12 mouse cellular contexts compared by ENCODE assay signal in genomic region chr4:150590621-150591282, GRCm38 (mm10).
DNase-seq lines count a peak whose midpoint lies in the region; ATAC-seq lines count a peak whose summit lies in the region.
"Had no signal": no experiment of that assay in that cellular context is flagged by ENCODE, and none has a peak within 500 bp of the region (broad histone marks: within the 10 kb centered on the region; RNA-seq: fewer than 3 reads in every experiment).

No protein-coding gene starts in this region.

- no peaks in the 10 kb centered on the region for H3K27me3 ChIP-seq in liver, embryonic 12.5 days (replicated peaks)
- H3K27me3 ChIP-seq in liver, embryonic 11.5 days (replicated peaks; ENCODE audit: control insufficient read depth, insufficient read depth, low read length), result no peaks in the 10 kb centered on the region
- no peaks in the 10 kb centered on the region for H3K27me3 ChIP-seq in limb, embryonic 15.5 days

- no peaks in the 10 kb centered on the region for H3K36me3 ChIP-seq in liver, embryonic 12.5 days
- no peaks in the 10 kb centered on the region for H3K36me3 ChIP-seq in liver, embryonic 11.5 days (ENCODE audit: control insufficient read depth, insufficient read depth, low read length)
- H3K36me3 ChIP-seq in limb, embryonic 15.5 days, result no peaks in the 10 kb centered on the region

- H3K4me3 ChIP-seq in liver, embryonic 12.5 days, result no peak overlapping the region
- no peak overlapping the region for H3K4me3 ChIP-seq in liver, embryonic 11.5 days (ENCODE audit: low read depth, low read length)
- H3K4me3 ChIP-seq in limb, embryonic 15.5 days, result no peak overlapping the region

- no peak for ATAC-seq in liver, embryonic 12.5 days
- no peak for ATAC-seq in liver, embryonic 11.5 days (replicated peaks; ENCODE audit: low FRiP score)
- no peak for ATAC-seq in limb, embryonic 15.5 days (ENCODE audit: insufficient number of reproducible peaks, low FRiP score, low TSS enrichment, low read depth)
- ATAC-seq in cerebellum, adult (ENCODE audit: insufficient number of reproducible peaks, low FRiP score, low TSS enrichment), result no peak
- ATAC-seq: activated CD4-positive, CD25-positive, alpha-beta regulatory T cell, adult 4 months; forebrain, embryonic 14.5 days; inflammation-experienced regulatory T-cells, adult 6 months had no signal

- H3K4me1 ChIP-seq in liver, embryonic 12.5 days, result peaks cover 96% of the 10 kb centered on the region
- peaks cover 69% of the 10 kb centered on the region for H3K4me1 ChIP-seq in liver, embryonic 11.5 days (replicated peaks; ENCODE audit: control insufficient read depth, insufficient read depth, low read length)
- H3K4me1 ChIP-seq in limb, embryonic 15.5 days, result peaks cover 12% of the 10 kb centered on the region; the same call in 1 of the 2 replicates

- DNase-seq in adrenal gland, postnatal 14 days, result peak; percentile 44
- DNase-seq in adrenal gland, postnatal 4 days (ENCODE audit: low spot score in 2 of 2), result no peak
- DNase-seq in liver, embryonic 11.5 days (ENCODE audit: low spot score), result no peak
- peak; percentile 79 for DNase-seq in kidney, adult 9 months
- no peak for DNase-seq in urinary bladder, adult 2 months (ENCODE audit: low spot score)
- DNase-seq: cerebellum, adult 9-11 months had no signal

- no peak overlapping the region for H3K4me2 ChIP-seq in liver, embryonic 12.5 days
- H3K4me2 ChIP-seq in liver, embryonic 11.5 days, result no peak overlapping the region
- no peak overlapping the region for H3K4me2 ChIP-seq in limb, embryonic 15.5 days

- WGBS in liver, embryonic 12.5 days (ENCODE audit: insufficient replicate concordance), result 53% methylated on average over 3 of the region's 3 CpGs
- 59% methylated on average over 3 of the region's 3 CpGs for WGBS in liver, embryonic 11.5 days
- WGBS in limb, embryonic 15.5 days, result 35% methylated on average over 3 of the region's 3 CpGs

- H3K9ac ChIP-seq in liver, embryonic 12.5 days, result no peak overlapping the region
- no peak overlapping the region for H3K9ac ChIP-seq in liver, embryonic 11.5 days (ENCODE audit: low read depth, low read length)
- no peak overlapping the region for H3K9ac ChIP-seq in limb, embryonic 15.5 days

- no peaks in the 10 kb centered on the region for H3K9me3 ChIP-seq in liver, embryonic 12.5 days (replicated peaks)
- H3K9me3 ChIP-seq in liver, embryonic 11.5 days (ENCODE audit: control insufficient read depth, low read length), result no peaks in the 10 kb centered on the region
- no peaks in the 10 kb centered on the region for H3K9me3 ChIP-seq in limb, embryonic 15.5 days

- peak overlapping the region; percentile 72; the same call in 1 of the 2 replicates for H3K27ac ChIP-seq in liver, embryonic 12.5 days
- H3K27ac ChIP-seq in liver, embryonic 11.5 days (ENCODE audit: low read depth, low read length), result no peak overlapping the region
- H3K27ac ChIP-seq in limb, embryonic 15.5 days, result peak overlapping the region; percentile 30; the same call in 1 of the 2 replicates

Comparison
In these comparisons a context has a peak if more than half of its experiments do, and no peak if none do; other contexts are left out.
1. DNase-seq: peak in adrenal gland, postnatal 14 days (single experiment) and kidney, adult 9 months (single experiment); none in adrenal gland, postnatal 4 days (0 of 2), liver, embryonic 11.5 days (single experiment) and urinary bladder, adult 2 months (single experiment).